Comparison of ENCODE assay signal across 14 mouse cellular contexts in the genomic region with DNA sequence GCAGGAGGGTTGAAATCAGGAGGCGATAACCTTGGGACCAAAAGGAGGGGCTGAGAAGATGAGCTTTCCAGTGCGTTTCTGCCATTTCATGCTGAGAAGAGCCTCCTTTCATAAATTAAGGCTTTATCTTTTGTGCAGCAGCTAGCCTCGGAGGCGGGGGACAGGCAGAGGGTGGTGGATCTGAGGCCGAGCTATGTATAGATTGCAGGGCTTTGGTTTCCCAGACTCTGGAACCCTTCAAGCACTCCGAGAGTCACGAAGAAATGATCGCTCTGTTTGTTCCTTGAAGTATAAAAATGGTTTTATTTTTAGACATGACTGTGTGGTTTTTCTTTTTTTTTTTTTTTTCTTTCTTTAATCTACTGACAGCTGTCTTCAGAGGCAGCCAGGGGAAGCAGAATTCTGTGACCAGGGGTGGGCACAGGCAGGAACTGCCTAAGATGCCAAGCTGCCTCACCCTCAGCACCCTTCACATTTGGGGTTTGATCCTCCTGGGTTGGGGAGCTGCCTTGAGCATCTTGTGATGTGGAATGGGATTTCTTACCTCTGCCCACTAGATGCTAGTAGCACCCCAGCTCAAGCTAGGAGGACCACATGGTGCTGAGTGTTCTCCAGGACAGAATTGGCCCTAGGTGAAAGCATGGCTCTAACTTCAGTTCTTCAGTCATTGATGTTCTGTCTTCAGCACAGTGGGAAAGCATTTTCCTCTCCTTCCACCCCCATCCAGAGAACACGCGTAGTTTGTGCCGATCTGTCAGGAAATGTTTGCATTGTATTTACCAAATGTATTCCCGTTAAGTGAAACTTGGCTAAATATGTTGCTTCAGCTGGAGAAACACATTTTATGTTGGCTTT.
DNase-seq lines count a peak whose midpoint lies in the region; ATAC-seq lines count a peak whose summit lies in the region.
"Had no signal": no experiment of that assay in that cellular context is flagged by ENCODE, and none has a peak within 500 bp of the region (broad histone marks: within the 10 kb centered on the region; RNA-seq: fewer than 3 reads in every experiment).

No protein-coding gene starts in this region.

- no peak overlapping the region for H3K9ac ChIP-seq in forebrain, embryonic 15.5 days (replicated peaks)
- H3K9ac ChIP-seq in forebrain, embryonic 12.5 days: no peak overlapping the region
- H3K9ac ChIP-seq in midbrain, embryonic 13.5 days (replicated peaks): no peak overlapping the region
- H3K9ac ChIP-seq: intestine, embryonic 15.5 days; neural tube, embryonic 12.5 days had no signal

- no peak; the same call in 1 of the 2 replicates for ATAC-seq in forebrain, embryonic 15.5 days (replicated peaks)
- no peak for ATAC-seq in forebrain, embryonic 12.5 days (ENCODE audit: low FRiP score)
- ATAC-seq in midbrain, embryonic 13.5 days: peak; percentile 66; the same call in 1 of the 2 replicates
- ATAC-seq: intestine, embryonic 15.5 days; lung, postnatal 0 days; Patski had no signal

- no peaks in the 10 kb centered on the region for H3K27me3 ChIP-seq in forebrain, embryonic 15.5 days
- no peaks in the 10 kb centered on the region for H3K27me3 ChIP-seq in forebrain, embryonic 12.5 days
- H3K27me3 ChIP-seq in midbrain, embryonic 13.5 days: no peaks in the 10 kb centered on the region
- H3K27me3 ChIP-seq in limb, embryonic 10.5 days (ENCODE audit: low read depth, poor library complexity, severe bottlenecking): no peaks in the 10 kb centered on the region
- H3K27me3 ChIP-seq: intestine, embryonic 15.5 days; neural tube, embryonic 12.5 days; Patski had no signal

- H3K4me3 ChIP-seq in forebrain, embryonic 15.5 days: no peak overlapping the region
- no peak overlapping the region for H3K4me3 ChIP-seq in forebrain, embryonic 12.5 days (replicated peaks)
- H3K4me3 ChIP-seq in midbrain, embryonic 13.5 days (replicated peaks): no peak overlapping the region
- H3K4me3 ChIP-seq in limb, embryonic 10.5 days: no peak overlapping the region
- H3K4me3 ChIP-seq: embryonic facial prominence, embryonic 10.5 days; intestine, embryonic 15.5 days; neural tube, embryonic 12.5 days had no signal

- H3K9me3 ChIP-seq in forebrain, embryonic 15.5 days: no peaks in the 10 kb centered on the region
- no peaks in the 10 kb centered on the region for H3K9me3 ChIP-seq in forebrain, embryonic 12.5 days
- no peaks in the 10 kb centered on the region for H3K9me3 ChIP-seq in midbrain, embryonic 13.5 days
- no peaks in the 10 kb centered on the region for H3K9me3 ChIP-seq in limb, embryonic 10.5 days (replicated peaks)
- H3K9me3 ChIP-seq: embryonic facial prominence, embryonic 10.5 days; intestine, embryonic 15.5 days; neural tube, embryonic 12.5 days had no signal

- peaks cover 14% of the 10 kb centered on the region; the same call in 1 of the 2 replicates for H3K4me1 ChIP-seq in forebrain, embryonic 15.5 days
- H3K4me1 ChIP-seq in forebrain, embryonic 12.5 days: no peaks in the 10 kb centered on the region
- peaks cover 9% of the 10 kb centered on the region; the same call in 1 of the 2 replicates for H3K4me1 ChIP-seq in midbrain, embryonic 13.5 days (replicated peaks)
- no peaks in the 10 kb centered on the region for H3K4me1 ChIP-seq in limb, embryonic 10.5 days
- H3K4me1 ChIP-seq: embryonic facial prominence, embryonic 10.5 days; intestine, embryonic 15.5 days; neural tube, embryonic 12.5 days had no signal

- no peak overlapping the region for H3K4me2 ChIP-seq in forebrain, embryonic 15.5 days (replicated peaks)
- H3K4me2 ChIP-seq in forebrain, embryonic 12.5 days: no peak overlapping the region
- H3K4me2 ChIP-seq in midbrain, embryonic 13.5 days (replicated peaks): no peak overlapping the region
- H3K4me2 ChIP-seq: intestine, embryonic 15.5 days; neural tube, embryonic 12.5 days had no signal

- 66% methylated on average over 12 of the region's 12 CpGs for WGBS in forebrain, embryonic 15.5 days
- WGBS in forebrain, embryonic 12.5 days: 78% methylated on average over 12 of the region's 12 CpGs
- 67% methylated on average over 12 of the region's 12 CpGs for WGBS in midbrain, embryonic 13.5 days
- WGBS in limb, embryonic 10.5 days: 84% methylated on average over 12 of the region's 12 CpGs

- peak; percentile 64 for DNase-seq in right cerebral cortex, adult 2 months (ENCODE audit: low spot score in 2 of 2)
- no peak for DNase-seq in right cerebral cortex, postnatal 25 days
- DNase-seq in thymus, postnatal 36 days: peak; percentile 17 to 32
- DNase-seq in urinary bladder, postnatal 25 days (ENCODE audit: low spot score): no peak
- no peak for DNase-seq in limb, embryonic 10.5 days (ENCODE audit: low spot score)
- DNase-seq: gastrocnemius, postnatal 10 days had no signal

- peak overlapping the region; percentile 18; the same call in 1 of the 2 replicates for H3K27ac ChIP-seq in forebrain, embryonic 15.5 days (replicated peaks)
- H3K27ac ChIP-seq in forebrain, embryonic 12.5 days: no peak overlapping the region
- H3K27ac ChIP-seq in midbrain, embryonic 13.5 days: peak overlapping the region; percentile 41
- H3K27ac ChIP-seq in limb, embryonic 10.5 days: no peak overlapping the region
- H3K27ac ChIP-seq: embryonic facial prominence, embryonic 10.5 days; intestine, embryonic 15.5 days; neural tube, embryonic 12.5 days had no signal

- no peaks in the 10 kb centered on the region for H3K36me3 ChIP-seq in forebrain, embryonic 15.5 days
- H3K36me3 ChIP-seq in forebrain, embryonic 12.5 days (replicated peaks): no peaks in the 10 kb centered on the region
- no peaks in the 10 kb centered on the region for H3K36me3 ChIP-seq in midbrain, embryonic 13.5 days
- no peaks in the 10 kb centered on the region for H3K36me3 ChIP-seq in limb, embryonic 10.5 days
- H3K36me3 ChIP-seq: embryonic facial prominence, embryonic 10.5 days; intestine, embryonic 15.5 days; neural tube, embryonic 12.5 days had no signal

Comparison
In these comparisons a context has a peak if more than half of its experiments do, and no peak if none do; other contexts are left out.
1. H3K27ac ChIP-seq: peak in forebrain, embryonic 15.5 days (single experiment) and midbrain, embryonic 13.5 days (single experiment); none in forebrain, embryonic 12.5 days (single experiment) and limb, embryonic 10.5 days (single experiment).
2. DNase-seq: peak in right cerebral cortex, adult 2 months (2 of 2) and thymus, postnatal 36 days (2 of 2); none in right cerebral cortex, postnatal 25 days (single experiment), urinary bladder, postnatal 25 days (single experiment) and limb, embryonic 10.5 days (single experiment).